Mouse (Mus musculus) heart, embryonic 10.5 days (tissue): ENCODE results near the gene Ggt7. TPM values are rescaled to one million over a fixed set of nuclear protein-coding genes. Genes with fewer than 3 reads are reported as not detected.
"Not testable (repeated sequence)": the region's sequence is repeated elsewhere in the genome, so short reads cannot be mapped to it uniquely, and the experiment has no call there.

Experiments
- DNase-seq: peaks from one replicate; pipeline ENCODE4 v3.0.0-alpha.2; 2017; ENCODE audit warnings: low spot score
- H3K27ac ChIP-seq: fragments of 300-500 bp; sonication (generic); 2 replicates; pipeline ENCODE4 v1.5.1; 2016; ENCODE audit warnings: mild to moderate bottlenecking
- H3K27me3 ChIP-seq: fragments of 300-500 bp; sonication (generic); 2 replicates; pipeline ENCODE4 v1.6.1; 2016; ENCODE audit warnings: mild to moderate bottlenecking; ENCODE audit not compliant: poor library complexity, insufficient read depth, severe bottlenecking
- H3K36me3 ChIP-seq: fragments of 300-500 bp; sonication (generic); 2 replicates; pipeline ENCODE4 v1.6.1; 2016; ENCODE audit warnings: mild to moderate bottlenecking, moderate library complexity
- H3K4me1 ChIP-seq: fragments of 300-500 bp; sonication (generic); 2 replicates; pipeline ENCODE4 v1.6.1; 2016; ENCODE audit warnings: mild to moderate bottlenecking
- H3K4me3 ChIP-seq: fragments of 300-500 bp; sonication (generic); 2 replicates; pipeline ENCODE4 v1.5.1; 2016; ENCODE audit warnings: mild to moderate bottlenecking, moderate library complexity
- H3K9me3 ChIP-seq: fragments of 300-500 bp; sonication (generic); 2 replicates; pipeline ENCODE4 v1.6.1; 2016; ENCODE audit warnings: mild to moderate bottlenecking, moderate library complexity
- WGBS: fragments of 180-500 bp; shearing (Covaris S2); methylation state at CpG from one replicate; pipeline ENCODE4 v1.1.7; 2016; 5-methylcytosine and 5-hydroxymethylcytosine counted together
- polyA plus RNA-seq: library from polyadenylated mRNA; unstranded; fragments of >200 nt; fragmentation: Nextera tagmentation; extraction: Ambion mirVana; gene quantifications from 2 replicates; pipeline ENCODE4 v1.2.1, GENCODE M21; 2016

The Ggt7 gene
- 3.1 and 3.9 TPM in 2 replicates for polyA plus RNA-seq

DNA sequence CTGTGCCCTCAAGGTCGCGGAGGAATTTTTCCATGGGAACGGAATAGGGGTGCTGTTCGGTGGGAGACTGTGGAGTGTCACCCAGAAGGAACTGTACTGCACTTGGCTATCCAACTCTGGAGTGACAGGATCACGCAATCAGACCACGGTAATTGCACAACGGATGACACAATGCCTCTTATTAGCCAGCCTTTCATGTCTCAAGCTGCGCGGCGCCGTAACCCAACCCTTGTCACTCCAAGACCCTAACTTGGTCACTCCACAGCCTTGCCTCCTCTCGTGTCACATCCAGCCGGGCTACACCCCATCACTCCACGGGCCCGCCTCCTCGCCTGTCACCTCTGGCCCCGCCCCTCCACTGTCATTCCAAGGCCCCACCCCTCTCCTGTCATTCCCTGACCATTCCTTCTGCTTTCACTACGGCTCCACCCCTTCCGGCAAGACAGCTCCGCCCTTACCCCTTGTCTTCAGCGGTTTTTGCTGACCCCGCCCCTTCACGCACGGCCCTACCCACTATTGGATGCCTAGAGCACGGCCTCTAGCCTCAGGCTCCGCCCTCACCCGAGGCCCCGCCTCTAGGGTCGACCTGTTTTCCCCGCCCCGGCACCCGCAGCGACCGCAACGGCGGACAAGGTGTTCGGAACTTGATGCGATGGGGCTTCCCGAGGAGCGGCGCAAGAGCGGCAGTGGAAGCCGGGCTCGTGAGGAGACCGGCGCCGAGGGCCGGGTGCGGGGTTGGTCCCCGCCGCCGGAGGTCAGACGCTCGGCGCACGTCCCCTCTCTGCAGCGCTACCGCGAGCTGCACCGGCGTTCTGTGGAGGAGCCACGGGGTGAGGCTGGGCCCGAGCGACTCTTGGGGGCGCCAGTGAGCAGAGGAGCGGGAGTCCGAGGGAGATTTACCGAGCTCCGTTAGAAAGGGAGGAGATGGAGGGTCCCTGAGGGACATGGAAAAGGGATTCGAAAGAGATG is at the start of gene Ggt7, which contains the start of gene Acss2:
Gene Ggt7, minus strand, starts transcription at position 783 of the 969 bp plus-strand sequence.
Gene Acss2, plus strand, starts transcription at position 494 of the 969 bp plus-strand sequence.
- no peaks in the 10 kb centered on the region for H3K9me3 ChIP-seq
- H3K36me3 ChIP-seq: no peaks in the 10 kb centered on the region
- peak; percentile 100 for DNase-seq
- peaks cover 22% of the 10 kb centered on the region for H3K4me1 ChIP-seq
- peak within 1 kb of the TSS; percentile 87 for H3K27ac ChIP-seq
- H3K27me3 ChIP-seq: peaks cover 32% of the 10 kb centered on the region
- WGBS: 4% methylated on average over 70 of the region's 70 CpGs
- H3K4me3 ChIP-seq: peak within 1 kb of the TSS; percentile 79

DNA sequence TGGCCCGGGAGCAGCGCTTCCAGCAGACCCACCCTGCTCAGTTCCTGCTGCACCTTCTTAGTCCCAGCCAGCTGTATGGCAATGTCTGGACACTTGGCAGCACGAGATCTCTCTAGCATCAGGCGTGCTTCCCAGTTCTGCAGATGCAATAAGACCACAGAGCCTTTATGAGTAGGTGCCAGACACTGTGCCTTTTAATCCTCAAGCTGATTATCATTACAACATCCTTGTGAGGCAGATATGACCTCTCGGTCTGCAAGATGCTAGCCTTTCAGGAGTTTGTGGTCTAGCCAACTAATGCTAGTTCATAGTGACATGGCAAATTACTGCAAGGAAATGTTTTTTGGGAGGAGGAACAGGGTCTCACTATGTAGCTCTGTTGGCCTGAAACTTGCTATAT is 49.7 kb upstream of the Ggt7 start:
- Histone ChIP-seq H3K36me3 (peaks cover 23% of the 10 kb centered on the region; the same call in 1 of the 2 replicates), H3K4me3 (no peak overlapping the region), H3K4me1 (no peaks in the 10 kb centered on the region), H3K27me3 (no peaks in the 10 kb centered on the region), H3K27ac (no peak overlapping the region), H3K9me3 (no peaks in the 10 kb centered on the region)
- no peak for DNase-seq
- WGBS: 79% methylated on average over 5 of the region's 5 CpGs

DNA sequence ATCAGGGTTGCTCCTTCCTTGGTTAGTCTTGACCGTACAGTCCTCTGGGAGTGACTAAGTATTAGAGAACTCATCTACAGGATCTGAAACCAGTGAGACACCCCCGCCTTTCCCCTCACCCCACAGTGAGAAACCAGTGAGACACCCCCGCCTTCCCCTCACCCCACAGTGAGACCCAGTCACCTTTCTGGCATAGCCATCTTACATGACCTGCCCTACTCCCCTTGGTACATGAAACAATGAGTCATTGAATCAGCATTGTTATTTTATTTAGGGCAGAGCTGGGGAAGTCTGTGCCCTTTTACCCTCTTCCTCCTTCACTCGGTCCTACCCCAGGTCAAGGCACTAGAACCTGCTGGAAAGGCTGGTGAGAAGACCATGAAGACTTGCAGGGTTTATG is 44.9 kb upstream of the Ggt7 start:
- Histone ChIP-seq H3K27ac (no peak overlapping the region), H3K27me3 (no peaks in the 10 kb centered on the region), H3K36me3 (peaks cover 28% of the 10 kb centered on the region; the same call in 1 of the 2 replicates), H3K9me3 (no peaks in the 10 kb centered on the region), H3K4me1 (no peaks in the 10 kb centered on the region), H3K4me3 (no peak overlapping the region)
- WGBS: 73% methylated on average over 4 of the region's 4 CpGs
- DNase-seq: no peak

DNA sequence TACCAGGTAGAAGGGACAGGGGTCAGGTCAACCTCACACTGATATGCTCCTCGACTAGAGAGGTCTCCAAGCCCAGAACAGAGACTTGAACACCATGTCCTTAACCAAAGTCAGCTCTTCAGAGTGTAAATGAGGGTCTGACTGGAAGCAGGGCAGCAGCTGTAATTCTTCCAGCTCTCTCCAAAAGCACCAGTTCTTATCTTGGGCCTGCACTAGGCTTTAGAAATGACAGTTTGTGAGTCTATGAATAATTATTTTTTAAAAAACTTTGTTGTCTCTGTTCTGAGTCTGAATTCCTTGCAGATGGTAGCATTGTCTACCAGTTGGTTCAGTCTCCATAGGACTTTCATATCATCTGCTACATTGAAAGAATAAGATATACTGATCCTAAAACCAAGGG is 44.2 kb upstream of the Ggt7 start:
- peaks cover 26% of the 10 kb centered on the region; the same call in 1 of the 2 replicates for H3K36me3 ChIP-seq
- WGBS: 53% methylated on average over 1 of the region's 1 CpGs

DNA sequence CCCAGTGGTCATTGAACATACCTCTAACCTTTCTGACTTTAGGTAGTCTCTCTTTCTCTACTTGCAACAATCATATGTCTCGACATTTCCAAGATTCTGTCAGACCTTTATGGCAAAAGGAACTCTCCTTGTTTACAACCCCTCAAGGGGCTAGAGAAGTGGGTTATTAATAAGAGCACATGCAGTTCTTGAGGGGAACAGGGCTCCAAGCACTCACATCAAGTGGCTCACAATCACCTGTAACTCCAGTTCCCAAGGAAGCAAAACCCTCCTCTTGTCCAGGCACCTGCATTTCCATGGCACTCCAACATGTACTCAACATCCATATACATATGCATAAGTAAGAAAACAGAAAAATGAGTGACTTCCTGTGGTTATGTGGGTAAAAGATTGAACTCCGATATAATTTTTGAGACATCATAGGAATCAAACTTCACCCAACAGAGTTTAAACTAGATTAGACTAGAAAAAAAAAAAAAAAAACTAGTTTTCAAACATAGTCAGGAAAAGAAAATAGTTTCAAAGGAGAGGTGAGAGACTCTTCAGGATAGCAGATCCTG is 36.5 kb upstream of the Ggt7 start:
- 73% methylated on average over 2 of the region's 2 CpGs for WGBS
- no peaks in the 10 kb centered on the region for H3K4me1 ChIP-seq
- no peaks in the 10 kb centered on the region; the same call in 1 of the 2 replicates for H3K27me3 ChIP-seq
- H3K9me3 ChIP-seq: no peaks in the 10 kb centered on the region
- 0 out of 2 replicates have a peak, but pooled peaks cover 5% of the 10 kb centered on the region for H3K36me3 ChIP-seq
- H3K4me3 ChIP-seq: no peak overlapping the region
- H3K27ac ChIP-seq: no peak overlapping the region
- DNase-seq: no peak

More for the DNA sequence above, 44.2 kb upstream of the Ggt7 start:
- Histone ChIP-seq H3K27ac (no peak overlapping the region), H3K4me1 (no peaks in the 10 kb centered on the region), H3K4me3 (no peak overlapping the region), H3K27me3 (no peaks in the 10 kb centered on the region; the same call in 1 of the 2 replicates), H3K9me3 (no peaks in the 10 kb centered on the region)
- no peak for DNase-seq

DNA sequence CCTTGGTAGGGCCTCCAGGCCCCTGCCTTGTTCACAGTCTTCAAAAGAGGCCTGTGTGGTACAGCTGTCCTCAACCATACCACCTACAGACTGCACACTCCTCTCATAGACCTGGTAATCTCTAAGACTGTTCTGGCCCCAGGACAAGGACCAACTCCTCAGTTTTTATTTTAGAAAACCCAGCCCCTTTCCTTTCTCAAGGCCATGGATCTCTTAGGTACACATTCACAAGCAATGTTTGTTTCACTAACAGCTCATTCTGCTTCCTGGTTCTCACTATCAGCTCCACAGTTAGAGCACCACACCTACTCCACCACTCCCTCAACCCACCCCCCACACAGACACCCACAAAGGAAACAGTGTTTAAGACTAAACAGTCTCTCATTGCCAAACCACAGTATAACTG is 34.9 kb upstream of the Ggt7 start:
- Histone ChIP-seq H3K4me3 (no peak overlapping the region), H3K36me3 (no peaks in the 10 kb centered on the region), H3K4me1 (no peaks in the 10 kb centered on the region), H3K27me3 (no peaks in the 10 kb centered on the region; the same call in 1 of the 2 replicates), H3K9me3 (no peaks in the 10 kb centered on the region), H3K27ac (0 out of 2 replicates have a peak overlapping the region, but pooled peaks have one; percentile 42)
- no peak for DNase-seq

DNA sequence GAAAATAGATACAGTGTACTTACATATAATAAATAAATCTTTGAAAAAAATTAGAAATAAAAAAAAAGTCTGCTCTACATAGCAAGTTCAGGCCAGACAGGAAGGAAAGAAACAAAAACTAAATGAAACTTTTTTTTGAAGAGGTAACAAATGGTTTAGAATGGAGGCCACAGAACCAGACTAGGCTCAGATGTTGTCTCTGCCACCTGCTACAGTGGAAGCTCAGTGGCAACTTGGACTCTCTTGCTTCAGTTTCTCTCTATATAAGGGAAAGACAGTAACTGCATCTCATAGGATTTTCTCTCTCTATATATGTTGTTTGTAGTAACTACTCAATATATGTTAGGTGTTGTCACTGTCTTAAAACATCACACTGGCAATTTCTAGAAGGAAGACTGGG is 34.3 kb upstream of the Ggt7 start:
- Histone ChIP-seq H3K4me3 (no peak overlapping the region), H3K9me3 (no peaks in the 10 kb centered on the region), H3K36me3 (no peaks in the 10 kb centered on the region), H3K27ac (no peak overlapping the region), H3K4me1 (no peaks in the 10 kb centered on the region), H3K27me3 (no peaks in the 10 kb centered on the region; the same call in 1 of the 2 replicates)
- DNase-seq: no peak

DNA sequence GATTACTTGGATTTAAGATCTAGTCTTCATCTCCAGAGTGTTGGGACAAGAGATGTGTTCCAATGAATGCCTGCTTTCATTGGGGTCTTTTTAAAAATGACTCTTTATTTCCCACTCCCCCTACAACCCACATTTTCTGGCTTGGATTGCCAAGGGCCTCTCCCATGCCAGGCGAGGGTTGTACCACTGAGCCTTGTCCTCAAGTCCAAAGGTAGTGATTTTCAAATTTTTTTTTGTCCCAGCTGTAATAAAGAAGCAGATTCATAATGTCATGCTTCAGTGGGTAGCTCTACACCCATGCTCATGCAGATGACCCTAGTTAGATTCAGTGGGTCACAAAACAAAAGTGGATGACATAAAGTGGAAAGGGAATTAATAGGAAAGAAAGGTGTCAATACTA is 28.9 kb upstream of the Ggt7 start:
- Histone ChIP-seq H3K36me3 (no peaks in the 10 kb centered on the region), H3K4me1 (no peaks in the 10 kb centered on the region), H3K27me3 (0 out of 2 replicates have a peak, but pooled peaks cover 5% of the 10 kb centered on the region), H3K27ac (no peak overlapping the region), H3K4me3 (no peak overlapping the region), H3K9me3 (no peaks in the 10 kb centered on the region)
- 66% methylated on average over 1 of the region's 1 CpGs for WGBS
- DNase-seq: no peak

DNA sequence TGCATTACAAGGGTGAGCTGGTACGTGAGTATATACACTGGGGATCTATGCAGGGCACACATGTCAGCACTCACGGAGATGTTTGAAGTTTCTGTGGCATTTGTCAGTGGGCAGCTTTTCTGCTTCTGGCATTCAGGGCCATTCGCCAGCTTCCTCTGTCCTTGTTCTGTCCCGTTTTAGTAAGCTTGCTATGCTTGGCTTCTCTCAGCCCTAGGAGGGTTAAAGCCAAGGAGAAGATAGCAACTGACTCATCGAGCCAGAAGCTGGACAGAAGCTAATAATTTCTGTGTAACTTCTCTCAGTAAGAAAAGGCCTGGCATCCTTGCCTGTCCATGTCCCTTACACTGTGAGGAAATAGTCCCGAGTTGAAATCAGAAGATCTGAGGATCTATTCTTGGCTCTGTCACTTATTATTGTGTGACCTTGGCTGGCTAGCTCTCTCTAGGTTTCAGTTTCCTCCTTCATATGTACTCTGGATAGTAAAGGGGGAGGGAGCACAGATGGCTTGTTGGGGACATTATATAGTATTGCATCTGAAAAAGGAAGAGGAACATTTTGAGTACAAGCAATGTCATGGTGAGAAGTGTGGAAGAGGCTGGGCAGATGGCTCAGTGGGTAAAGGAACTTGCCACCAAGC is 22.9 kb upstream of the Ggt7 start:
- Histone ChIP-seq H3K4me1 (peaks cover 8% of the 10 kb centered on the region; the same call in 1 of the 2 replicates), H3K27me3 (0 out of 2 replicates have a peak, but pooled peaks cover 5% of the 10 kb centered on the region), H3K27ac (peak overlapping the region; percentile 69; the same call in 1 of the 2 replicates), H3K4me3 (no peak overlapping the region), H3K9me3 (no peaks in the 10 kb centered on the region), H3K36me3 (no peaks in the 10 kb centered on the region)
- 54% methylated on average over 6 of the region's 6 CpGs for WGBS
- DNase-seq: no peak

DNA sequence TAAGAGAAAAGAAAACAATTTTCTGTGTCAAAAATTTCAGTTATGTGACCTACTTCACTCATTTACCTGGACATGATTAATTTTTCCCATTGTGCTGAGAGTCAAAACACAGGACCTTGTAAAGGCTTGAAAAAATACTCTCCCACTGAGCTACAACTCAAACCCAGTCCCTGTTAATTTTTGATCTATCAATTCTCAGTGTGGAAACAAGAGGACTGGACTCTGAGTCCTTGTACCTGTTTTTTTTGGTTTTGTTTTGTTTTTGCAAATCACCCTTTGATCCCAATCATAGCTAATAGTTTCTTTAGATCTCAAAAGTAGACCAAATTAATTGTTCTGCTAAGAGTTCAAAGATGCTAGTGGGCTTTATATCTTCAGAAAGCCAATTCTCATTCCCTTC is 21.7 kb upstream of the Ggt7 start:
- DNase-seq: no peak
- Histone ChIP-seq H3K9me3 (no peaks in the 10 kb centered on the region), H3K4me1 (peaks cover 8% of the 10 kb centered on the region; the same call in 1 of the 2 replicates), H3K27ac (no peak overlapping the region), H3K36me3 (no peaks in the 10 kb centered on the region), H3K4me3 (no peak overlapping the region), H3K27me3 (no peaks in the 10 kb centered on the region)

DNA sequence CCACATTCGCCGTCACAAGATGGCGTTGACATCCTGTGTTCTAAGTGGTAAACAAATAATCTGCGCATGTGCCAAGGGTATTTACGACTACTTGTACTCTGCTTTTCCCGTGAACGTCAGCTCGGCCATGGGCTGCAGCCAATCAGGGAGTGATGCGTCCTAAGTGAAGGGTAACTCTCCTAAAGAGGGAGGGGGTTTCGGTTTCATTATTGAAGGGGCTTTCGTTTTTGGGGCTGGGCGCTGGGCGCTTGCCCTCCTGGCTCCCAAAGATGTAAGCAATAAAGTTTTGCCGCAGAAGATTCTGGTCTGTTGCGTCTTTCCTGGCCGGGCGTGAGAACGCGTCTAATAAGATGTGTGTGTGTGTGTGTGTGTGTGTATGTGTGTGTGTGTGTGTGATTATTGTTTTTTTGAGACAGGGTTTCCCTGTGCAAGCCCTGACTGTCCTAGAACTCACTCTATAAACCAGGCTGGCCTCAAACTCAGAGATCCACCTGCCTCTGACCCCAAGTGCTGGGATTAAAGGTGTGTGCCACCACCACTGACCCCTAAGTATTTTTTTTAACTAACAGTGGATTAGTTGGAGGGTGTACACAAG is 20.5 kb upstream of the Ggt7 start:
- not testable (repeated sequence) for DNase-seq, H3K4me1 ChIP-seq, H3K36me3 ChIP-seq, H3K27ac ChIP-seq, H3K27me3 ChIP-seq, H3K9me3 ChIP-seq
- WGBS: 68% methylated on average over 18 of the region's 19 CpGs
- peak overlapping the region; percentile 15; the same call in 1 of the 2 replicates for H3K4me3 ChIP-seq

DNA sequence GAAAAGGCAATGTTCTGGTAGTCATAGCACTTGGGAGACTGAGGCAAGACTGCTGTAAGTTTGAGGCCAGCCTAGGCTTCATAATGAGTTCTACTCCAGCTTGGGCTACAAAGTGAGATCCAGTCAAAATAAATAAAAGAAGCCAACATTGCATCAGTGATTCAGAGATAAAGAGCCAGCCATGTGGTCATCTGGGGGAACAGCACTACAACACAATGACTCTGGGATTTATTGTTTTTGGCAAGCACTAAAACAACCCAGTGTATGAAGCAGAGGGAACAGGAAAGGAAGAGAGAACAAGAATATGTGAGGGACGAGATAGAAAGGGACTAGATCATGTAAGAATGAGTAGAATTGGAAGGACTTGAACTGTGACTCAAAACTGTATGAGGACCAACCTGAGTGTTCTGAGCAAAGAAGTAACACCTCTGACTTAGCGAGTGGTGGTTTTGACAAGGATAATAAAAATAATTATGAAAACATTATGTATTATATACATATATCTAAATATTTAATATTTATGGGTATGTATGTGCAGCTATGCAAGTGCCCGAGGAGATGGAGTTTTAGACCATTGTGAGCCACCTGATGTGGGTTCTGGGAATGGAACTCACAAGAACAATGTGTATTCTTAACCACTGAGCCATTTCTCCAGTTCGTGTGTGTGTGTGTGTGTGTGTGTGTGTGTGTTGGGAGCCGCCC is 19.9 kb upstream of the Ggt7 start:
- H3K4me1 ChIP-seq: peaks cover 8% of the 10 kb centered on the region; the same call in 1 of the 2 replicates
- 70% methylated on average over 5 of the region's 5 CpGs for WGBS
- no peaks in the 10 kb centered on the region for H3K36me3 ChIP-seq
- no peak for DNase-seq
- no peaks in the 10 kb centered on the region for H3K9me3 ChIP-seq
- H3K27ac ChIP-seq: no peak overlapping the region
- no peaks in the 10 kb centered on the region for H3K27me3 ChIP-seq
- no peak overlapping the region; the same call in 1 of the 2 replicates for H3K4me3 ChIP-seq
